Mouse (Mus musculus): ENCODE results near the gene Kif1a.

Kif1a gene

GRCm38 (mm10) chr1:93098956-93099355 is 2.8 kb downstream of the Kif1a start:
- DNase-seq (ENCODE audit: low spot score) = peak; percentile 43

DNA sequence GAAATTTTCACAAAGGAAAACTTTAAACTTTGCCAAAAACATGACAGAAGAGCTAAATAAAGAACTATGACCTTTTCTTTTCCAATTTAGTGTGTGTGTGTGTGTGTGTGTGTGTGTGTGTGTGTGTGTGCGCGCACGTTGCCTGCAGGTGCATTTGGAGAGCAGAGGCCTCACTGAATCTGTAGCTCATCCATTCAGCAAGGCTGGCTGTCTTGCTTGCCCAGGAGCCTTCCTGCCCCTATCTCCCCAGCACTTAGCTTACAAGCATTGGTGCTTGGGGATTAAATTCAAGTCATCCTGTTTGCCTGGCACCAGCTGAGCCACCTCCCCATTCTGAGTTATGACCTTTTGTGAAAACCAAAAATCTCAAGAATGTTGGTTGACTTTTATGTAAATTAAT is 9.2 kb downstream of the Kif1a start:
- no peak for DNase-seq (ENCODE audit: low spot score)

- DNase-seq (ENCODE audit: low spot score) = no peak
Observed at GRCm38 (mm10) chr1:93085136-93085535, 16.6 kb downstream of the Kif1a start.

DNA sequence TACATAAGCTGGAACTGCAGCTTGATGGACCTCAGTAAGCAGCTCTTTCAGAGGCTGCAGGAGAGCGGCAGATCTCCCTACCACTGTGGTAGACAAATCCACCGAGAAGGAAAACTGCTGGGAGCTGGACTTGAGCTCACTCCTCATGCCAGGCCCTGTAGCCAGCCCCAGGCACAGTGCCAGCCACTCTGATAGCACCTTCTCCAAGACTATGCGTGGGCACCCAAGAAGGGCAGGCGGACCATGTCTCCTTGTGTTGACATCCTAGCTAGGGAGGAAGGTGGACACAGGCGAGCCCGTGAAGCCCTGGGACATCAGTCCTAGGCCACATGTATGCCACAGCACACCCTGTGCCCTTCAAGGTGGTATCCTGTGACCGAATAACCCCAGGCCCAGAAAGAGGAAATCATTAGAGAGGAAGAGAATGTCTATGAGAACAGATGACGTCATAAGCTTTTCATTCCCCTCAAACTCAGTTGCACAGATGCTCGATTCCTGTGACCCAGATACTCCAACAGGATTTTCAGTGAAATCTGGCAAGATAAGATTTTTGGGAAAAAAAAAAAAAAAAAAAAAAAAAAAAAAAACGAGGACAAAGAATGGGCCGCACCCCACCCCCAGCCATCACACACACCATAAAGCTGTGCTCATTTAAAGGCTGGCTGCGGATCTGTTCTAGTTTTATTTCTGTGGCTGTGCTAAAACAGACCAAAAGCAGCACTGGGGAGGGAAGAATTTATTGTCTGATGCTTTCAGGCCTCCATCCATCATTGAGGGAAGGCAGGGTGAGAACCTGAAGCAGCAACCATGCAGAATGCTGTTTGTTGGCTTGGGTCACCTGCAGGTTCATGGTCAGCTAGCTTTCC is 18.1 kb downstream of the Kif1a start:
- no peak for DNase-seq (ENCODE audit: low spot score)

DNA sequence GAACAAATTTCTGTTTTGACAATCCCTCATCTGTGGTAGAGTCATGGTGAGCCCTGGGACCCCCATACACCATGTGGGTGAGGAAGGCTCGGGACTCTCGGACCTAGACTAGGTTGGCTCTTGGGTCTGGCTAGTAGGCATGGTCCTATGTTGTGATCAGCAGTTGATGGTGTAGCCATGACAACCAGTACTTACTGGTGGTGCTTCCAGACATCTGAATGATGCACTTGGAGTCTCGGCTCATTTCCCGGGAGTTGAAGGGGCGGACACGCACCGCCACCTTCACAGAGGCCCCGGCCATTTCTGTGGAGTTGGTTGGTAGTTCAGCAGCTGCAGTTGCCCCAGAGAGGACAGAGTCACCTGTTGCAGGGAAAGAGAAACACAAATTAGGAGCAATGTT is 19.6 kb downstream of the Kif1a start:
- no peak for DNase-seq (ENCODE audit: low spot score)

GRCm38 (mm10) chr1:93080930-93081589 is 20.7 kb downstream of the Kif1a start:
- DNase-seq (ENCODE audit: low spot score) = no peak

- DNase-seq (ENCODE audit: low spot score) = no peak
Observed at GRCm38 (mm10) chr1:93079602-93080001, 22.1 kb downstream of the Kif1a start.

- DNase-seq (ENCODE audit: low spot score) = no peak
Observed at GRCm38 (mm10) chr1:93072279-93072865, 29.4 kb downstream of the Kif1a start.

- DNase-seq (ENCODE audit: low spot score) = no peak
Observed at GRCm38 (mm10) chr1:93071487-93071971, 30.2 kb downstream of the Kif1a start.

DNA sequence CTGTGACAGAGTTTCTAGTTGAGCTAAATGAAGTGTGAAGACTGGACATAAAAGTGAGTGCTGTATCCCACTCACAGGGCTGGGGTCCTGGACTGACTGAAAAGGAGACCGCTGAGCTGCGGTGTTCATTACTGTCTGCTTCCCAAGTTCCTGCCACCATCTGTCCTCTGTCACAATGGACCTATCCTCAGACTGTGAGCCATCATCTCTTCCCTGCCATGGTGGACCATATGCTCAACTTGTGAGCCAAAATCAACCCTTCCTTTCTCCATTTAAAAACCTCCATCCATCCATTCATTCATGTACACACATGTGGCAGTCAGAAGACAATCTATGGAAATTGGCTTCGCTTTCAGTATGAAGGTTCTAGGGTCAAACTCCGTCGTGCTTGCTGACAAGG is 30.9 kb downstream of the Kif1a start:
- no peak for DNase-seq (ENCODE audit: low spot score)

GRCm38 (mm10) chr1:93068553-93068952 is 33.2 kb downstream of the Kif1a start:
- no peak for DNase-seq (ENCODE audit: low spot score)

DNA sequence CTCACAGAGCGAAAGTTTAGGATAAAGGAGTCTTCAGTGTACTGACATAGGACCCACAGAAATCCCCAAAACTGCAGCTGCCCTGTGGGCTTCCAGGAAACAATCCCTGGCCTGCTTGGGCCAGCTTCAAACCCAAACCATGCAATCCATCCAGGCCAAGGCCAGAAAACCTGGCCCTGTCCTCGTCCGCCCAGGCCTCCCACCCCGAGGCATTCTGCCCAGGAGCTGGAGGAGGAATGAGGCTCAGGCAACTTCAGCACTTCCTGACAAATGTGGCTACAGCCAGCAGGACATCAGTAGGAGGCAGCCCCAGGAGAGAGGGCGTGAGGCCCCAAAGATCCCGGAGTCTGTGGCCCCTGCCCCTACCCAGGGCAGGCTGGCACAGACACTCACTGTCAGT is 36.1 kb downstream of the Kif1a start:
- DNase-seq (ENCODE audit: low spot score) = peak; percentile 62

- peak; percentile 72 for DNase-seq (ENCODE audit: low spot score)
Observed at GRCm38 (mm10) chr1:93063694-93064093, 38.1 kb downstream of the Kif1a start.

GRCm38 (mm10) chr1:93051124-93051833 is 50.5 kb downstream of the Kif1a start:
- DNase-seq (ENCODE audit: low spot score) = no peak

GRCm38 (mm10) chr1:93050071-93050470 is 51.7 kb downstream of the Kif1a start:
- DNase-seq (ENCODE audit: low spot score) = no peak

DNA sequence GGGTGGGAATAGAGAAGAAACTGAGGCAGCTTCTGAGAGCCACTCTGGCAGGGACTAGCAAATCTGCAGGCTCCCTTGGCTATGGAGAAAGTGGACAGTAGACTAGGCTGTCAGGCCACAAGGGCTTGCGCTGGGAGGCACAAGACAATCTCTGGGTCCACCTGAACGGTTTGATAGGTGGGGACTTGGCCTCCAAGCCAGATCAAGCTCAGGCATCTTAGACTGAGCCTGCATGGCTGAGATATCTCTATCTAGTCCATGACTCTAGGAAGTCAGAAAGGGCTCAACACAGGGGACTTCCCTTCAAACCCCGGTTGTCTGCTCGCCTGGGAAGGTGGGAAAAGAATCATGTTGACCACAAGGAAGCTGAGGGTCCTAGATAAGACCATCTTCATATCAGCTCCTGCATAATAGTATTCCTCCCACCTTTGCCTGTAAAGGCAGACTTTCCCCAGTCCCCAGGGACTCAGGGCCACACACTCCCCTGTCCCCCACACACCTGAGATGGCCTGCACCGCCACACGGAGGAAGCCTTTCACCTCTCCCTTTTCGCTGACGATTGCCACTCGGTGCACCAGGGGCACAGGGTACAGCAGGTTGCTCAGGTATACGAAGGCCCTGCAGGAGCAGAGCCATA is 55.5 kb downstream of the Kif1a start:
- no peak for DNase-seq (ENCODE audit: low spot score)

GRCm38 (mm10) chr1:93035981-93036380 is 65.8 kb downstream of the Kif1a start:
- no peak for DNase-seq (ENCODE audit: low spot score)

DNA sequence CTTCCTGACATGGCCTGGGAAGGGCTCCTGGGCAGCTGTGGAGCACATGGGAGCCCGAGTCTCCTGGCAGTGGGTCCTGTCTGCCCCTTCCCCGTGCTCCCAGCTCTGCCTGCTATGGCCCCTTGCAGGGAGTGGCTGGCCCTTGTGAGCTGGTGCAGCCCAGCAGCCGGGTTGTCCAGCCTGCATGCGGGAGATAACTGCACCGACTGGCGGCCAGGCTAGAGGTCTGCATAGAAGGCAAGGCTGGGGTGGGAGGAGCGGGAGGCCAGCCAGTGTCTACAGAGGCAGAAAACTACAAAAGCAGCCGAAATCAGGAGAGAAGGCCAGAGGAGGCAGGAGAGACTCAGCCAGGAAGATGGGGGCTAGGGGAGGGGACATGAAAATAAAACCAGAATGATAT is 67.8 kb downstream of the Kif1a start:
- no peak for DNase-seq (ENCODE audit: low spot score)

- DNase-seq (ENCODE audit: low spot score) = no peak
Observed at GRCm38 (mm10) chr1:93031199-93031598, 70.6 kb downstream of the Kif1a start.

- no peak for DNase-seq (ENCODE audit: low spot score)
Observed at GRCm38 (mm10) chr1:93030060-93030459, 71.7 kb downstream of the Kif1a start.

DNA sequence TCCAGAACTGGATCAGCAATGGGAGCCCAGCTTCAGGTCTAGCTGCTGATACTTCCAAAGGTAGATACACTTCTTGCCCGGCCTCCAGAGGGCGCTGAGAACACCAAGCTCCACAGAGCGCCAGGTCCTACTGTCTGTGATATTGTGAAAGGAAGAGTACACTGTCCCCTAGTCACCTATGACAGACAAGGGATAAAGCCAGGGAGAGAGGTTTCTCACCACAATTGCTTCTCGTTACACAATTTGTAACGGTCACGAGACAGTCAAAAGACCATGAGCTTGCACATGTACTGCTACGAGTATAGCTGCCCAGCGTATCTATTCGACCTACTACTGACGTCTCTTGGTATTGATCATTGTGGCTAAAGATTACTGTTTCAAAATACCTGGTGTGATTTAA is 72.4 kb downstream of the Kif1a start:
- no peak for DNase-seq (ENCODE audit: low spot score)

DNA sequence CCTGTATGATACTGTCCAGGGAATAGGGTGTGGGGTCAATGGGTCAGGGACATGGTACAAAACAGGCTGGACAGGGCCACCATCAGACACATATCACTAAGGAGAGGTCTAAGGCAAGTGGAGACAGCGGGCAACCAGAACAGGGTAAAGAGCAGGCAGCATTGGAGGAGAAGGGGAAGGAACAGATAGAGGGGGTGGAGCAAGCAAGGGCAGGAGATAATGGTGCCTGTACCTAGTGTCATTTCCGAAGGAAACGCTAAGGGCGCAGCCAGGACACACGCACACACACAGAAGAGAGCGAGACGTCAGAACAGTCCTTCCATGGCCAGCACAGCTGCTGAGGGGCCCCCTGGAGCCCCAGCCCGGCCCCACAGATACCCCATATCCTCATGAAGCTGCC is 75.2 kb downstream of the Kif1a start:
- no peak for DNase-seq (ENCODE audit: low spot score)

All from ovary, adult 18-20 months (tissue).